23 mouse cellular contexts compared by ENCODE assay signal in the genomic region with DNA sequence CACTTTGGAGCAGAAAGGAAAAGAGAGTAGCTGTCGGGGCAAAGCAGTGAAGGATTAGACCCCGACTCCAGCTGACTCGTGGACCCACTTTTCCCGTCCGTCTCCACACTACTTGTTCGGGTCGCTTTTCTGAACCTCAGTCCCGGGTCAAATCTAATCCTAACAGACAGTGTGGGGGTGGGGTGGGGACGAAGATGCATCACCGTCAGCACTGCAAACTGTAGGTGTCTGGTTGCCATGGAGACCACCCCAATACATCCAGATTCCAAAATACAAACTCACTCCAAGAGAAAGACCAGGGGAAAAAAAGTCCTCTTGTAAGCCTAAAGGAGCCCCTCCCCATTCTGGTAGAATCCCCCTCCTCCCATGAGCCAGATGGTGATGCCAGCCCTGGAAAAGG.
A peak's percentile ranks its signal among the peaks of the same experiment; 100 is the strongest.
DNase-seq lines count a peak whose midpoint lies in the region; ATAC-seq and TF ChIP-seq lines count a peak whose summit lies in the region.
"Had no signal": no experiment of that assay in that cellular context is flagged by ENCODE, and none has a peak within 500 bp of the region (broad histone marks: within the 10 kb centered on the region; RNA-seq: fewer than 3 reads in every experiment).

No protein-coding gene starts in this region.

- no peaks in the 10 kb centered on the region for H3K36me3 ChIP-seq in forebrain, embryonic 15.5 days
- no peaks in the 10 kb centered on the region for H3K36me3 ChIP-seq in forebrain, embryonic 10.5 days (replicated peaks)
- no peaks in the 10 kb centered on the region for H3K36me3 ChIP-seq in limb, embryonic 10.5 days
- H3K36me3 ChIP-seq: embryonic facial prominence, embryonic 12.5 days; heart, embryonic 13.5 days; limb, embryonic 12.5 days; lung, embryonic 15.5 days had no signal

- TF ChIP-seq POLR2A in brain, embryonic 14.5 days (IDR thresholded peaks at IDR 0.05; ENCODE audit: borderline replicate concordance, extremely low read depth, insufficient read depth, insufficient read length, poor library complexity, severe bottlenecking) = no peak

- intact Hi-C loops in left cerebral cortex, postnatal 14 days (cut with DNase I) = no loop called here

- peaks cover 34% of the 10 kb centered on the region for H3K4me1 ChIP-seq in forebrain, embryonic 15.5 days
- H3K4me1 ChIP-seq in forebrain, embryonic 10.5 days = peaks cover 16% of the 10 kb centered on the region
- H3K4me1 ChIP-seq in limb, embryonic 10.5 days = peaks cover 10% of the 10 kb centered on the region
- H3K4me1 ChIP-seq: heart, embryonic 13.5 days; lung, embryonic 15.5 days had no signal

- no peak for DNase-seq in forebrain, embryonic 10.5 days (ENCODE audit: extremely low spot score, low spot score)
- peak; percentile 41 to 61 for DNase-seq in left cerebral cortex, postnatal 14 days (ENCODE audit: low spot score in 2 of 2)
- DNase-seq in left cerebral cortex, adult 18-20 months (ENCODE audit: low spot score in 2 of 2) = no peak
- DNase-seq in R1 (ENCODE audit: low read depth, low spot score) = peak; percentile 30
- DNase-seq in brain, embryonic 14.5 days (ENCODE audit: low read depth) = peak; percentile 33
- no peak for DNase-seq in limb, embryonic 10.5 days (ENCODE audit: low spot score)
- DNase-seq: adrenal gland, adult 2 months; adrenal gland, postnatal 36 days; cerebellum, adult 9-10 months; embryo, embryonic 11 days; heart, postnatal 10 days; kidney, adult 11 months; kidney, postnatal 14 days; thymus, postnatal 14 days had no signal

- no peaks in the 10 kb centered on the region for H3K27me3 ChIP-seq in forebrain, embryonic 15.5 days
- H3K27me3 ChIP-seq in forebrain, embryonic 10.5 days (ENCODE audit: poor library complexity, severe bottlenecking) = no peaks in the 10 kb centered on the region
- H3K27me3 ChIP-seq in limb, embryonic 10.5 days (ENCODE audit: low read depth, poor library complexity, severe bottlenecking) = no peaks in the 10 kb centered on the region
- H3K27me3 ChIP-seq: embryonic facial prominence, embryonic 12.5 days; heart, embryonic 13.5 days; limb, embryonic 12.5 days; lung, embryonic 15.5 days had no signal

- no peak for ATAC-seq in forebrain, embryonic 15.5 days (replicated peaks)
- ATAC-seq: CD4-positive, CD25-positive, alpha-beta regulatory T cell, adult 4 months; inflammation-experienced regulatory T-cells, adult 6 months had no signal

- no peak overlapping the region for H3K9ac ChIP-seq in forebrain, embryonic 15.5 days (replicated peaks)
- H3K9ac ChIP-seq: embryonic facial prominence, embryonic 12.5 days; heart, embryonic 13.5 days; limb, embryonic 12.5 days; lung, embryonic 15.5 days had no signal

- H3K27ac ChIP-seq in forebrain, embryonic 15.5 days (replicated peaks) = peak overlapping the region; percentile 86
- H3K27ac ChIP-seq in forebrain, embryonic 10.5 days = no peak overlapping the region
- no peak overlapping the region for H3K27ac ChIP-seq in limb, embryonic 10.5 days
- H3K27ac ChIP-seq: embryonic facial prominence, embryonic 12.5 days; heart, embryonic 13.5 days; limb, embryonic 12.5 days; lung, embryonic 15.5 days had no signal

- no peaks in the 10 kb centered on the region for H3K9me3 ChIP-seq in forebrain, embryonic 15.5 days
- H3K9me3 ChIP-seq in forebrain, embryonic 10.5 days = no peaks in the 10 kb centered on the region
- H3K9me3 ChIP-seq in limb, embryonic 10.5 days (replicated peaks) = no peaks in the 10 kb centered on the region
- H3K9me3 ChIP-seq: embryonic facial prominence, embryonic 12.5 days; heart, embryonic 13.5 days; limb, embryonic 12.5 days; lung, embryonic 15.5 days had no signal

- WGBS in forebrain, embryonic 15.5 days = 78% methylated on average over 10 of the region's 10 CpGs
- 79% methylated on average over 10 of the region's 10 CpGs for WGBS in forebrain, embryonic 10.5 days
- 75% methylated on average over 10 of the region's 10 CpGs for WGBS in limb, embryonic 10.5 days

- H3K4me2 ChIP-seq in forebrain, embryonic 15.5 days (replicated peaks) = no peak overlapping the region
- H3K4me2 ChIP-seq: embryonic facial prominence, embryonic 12.5 days; heart, embryonic 13.5 days; limb, embryonic 12.5 days; liver, embryonic 11.5 days; lung, embryonic 15.5 days; midbrain, embryonic 11.5 days had no signal

- no peak overlapping the region for H3K4me3 ChIP-seq in forebrain, embryonic 15.5 days
- no peak overlapping the region for H3K4me3 ChIP-seq in forebrain, embryonic 10.5 days
- H3K4me3 ChIP-seq in limb, embryonic 10.5 days = no peak overlapping the region
- H3K4me3 ChIP-seq: embryonic facial prominence, embryonic 12.5 days; heart, embryonic 13.5 days; limb, embryonic 12.5 days; lung, embryonic 15.5 days had no signal

- no peak for TF ChIP-seq CTCF in brain, embryonic 14.5 days (IDR thresholded peaks at IDR 0.05; ENCODE audit: borderline replicate concordance, extremely low read depth, insufficient read depth, insufficient read length)

Comparison
In these comparisons a context has a peak if more than half of its experiments do, and no peak if none do; other contexts are left out.
1. DNase-seq: peak in left cerebral cortex, postnatal 14 days (2 of 2), R1 (single experiment) and brain, embryonic 14.5 days (single experiment); none in forebrain, embryonic 10.5 days (single experiment), left cerebral cortex, adult 18-20 months (0 of 2) and limb, embryonic 10.5 days (single experiment).